Mouse (Mus musculus) lung, postnatal 0 days (tissue): ENCODE measurements around the gene Rbpj.

ENCODE experiments used
- CTCF ChIP-seq: IDR thresholded peaks from 2 replicates; pipeline ENCODE4 v1.5.1; 2016; ENCODE audit warnings: antibody characterized with exemption, mild to moderate bottlenecking
- EP300 ChIP-seq: IDR thresholded peaks from 2 replicates; pipeline ENCODE4 v1.6.1; 2016; ENCODE audit warnings: antibody characterized with exemption, mild to moderate bottlenecking, control low read depth

DNA sequence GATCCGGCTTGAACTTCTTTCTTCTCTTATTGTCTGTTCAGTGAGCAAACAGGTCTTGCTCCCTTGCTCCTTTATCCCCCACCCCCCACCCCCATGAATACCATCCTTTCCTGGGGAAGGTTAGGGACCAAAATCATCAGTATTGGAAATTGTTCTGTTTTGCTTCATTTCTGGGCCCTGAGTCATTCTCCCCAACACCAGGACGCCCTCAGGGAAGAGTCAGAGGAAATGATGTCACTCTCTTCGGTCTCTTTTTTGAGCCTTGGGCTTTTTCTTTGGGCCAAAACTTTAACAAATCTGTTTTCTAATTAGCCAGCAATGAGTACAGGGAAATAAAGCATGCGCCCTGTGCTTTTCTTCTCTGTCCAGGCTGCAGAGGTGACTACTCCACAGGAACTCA is 77.4 kb downstream of the Rbpj start:
- TF ChIP-seq CTCF: no peak
- TF ChIP-seq EP300: no peak
